Mouse (Mus musculus) heart, adult 2 months (tissue): ENCODE measurements around the gene Ldhc. TPM values are rescaled to one million over a fixed set of nuclear protein-coding genes. Genes with fewer than 3 reads are reported as not detected.
A peak's percentile ranks its signal among the peaks of the same experiment; 100 is the strongest.

Experiments used
- DNase-seq, 2 experiments: peaks; one replicate each; pipeline ENCODE4 v3.0.0; 2021
- H3K27ac ChIP-seq: fragments of 200-600 bp; 2 replicates; pipeline ENCODE4 v1.8.1; 2022
- H3K27me3 ChIP-seq: fragments of 200-500 bp; 2 replicates; pipeline ENCODE4 v1.6.1; 2012; ENCODE audit warnings: mild to moderate bottlenecking, low read length, inconsistent platforms, mixed read lengths; ENCODE audit not compliant: control insufficient read depth, insufficient read depth
- H3K36me3 ChIP-seq: fragments of 200-500 bp; 2 replicates; pipeline ENCODE4 v1.6.1; 2012; ENCODE audit warnings: low read length, inconsistent platforms; ENCODE audit not compliant: control insufficient read depth, insufficient read depth
- H3K4me1 ChIP-seq: fragments of 200-500 bp; 2 replicates; pipeline ENCODE4 v1.6.1; 2011; ENCODE audit warnings: low read length; ENCODE audit not compliant: control insufficient read depth, insufficient read depth
- H3K4me3 ChIP-seq: fragments of 200-600 bp; 2 replicates; pipeline ENCODE4 v1.8.1; 2022
- H3K79me2 ChIP-seq: fragments of 200-500 bp; replicated peaks from 2 replicates; pipeline ENCODE4 v1.6.1; 2012; ENCODE audit warnings: mild to moderate bottlenecking, inconsistent platforms, low read length, moderate library complexity, mixed read lengths; ENCODE audit not compliant: control insufficient read depth, insufficient read depth
- H3K9ac ChIP-seq: fragments of 200-500 bp; 2 replicates; pipeline ENCODE4 v1.6.1; 2012; ENCODE audit warnings: low read depth, mild to moderate bottlenecking, control low read depth, inconsistent platforms, low read length, mixed read lengths
- CTCF ChIP-seq: fragments of 200-600 bp; IDR thresholded peaks from 2 replicates; pipeline ENCODE4 v1.8.1; 2022; ENCODE audit warnings: antibody characterized with exemption, mild to moderate bottlenecking, moderate library complexity
- EP300 ChIP-seq: fragments of 200-500 bp; IDR thresholded peaks from 2 replicates; pipeline ENCODE4 v1.6.1; 2011; ENCODE audit warnings: low read depth, low read length, control low read depth; ENCODE audit not compliant: insufficient read depth
- POLR2A ChIP-seq: fragments of 200-500 bp; IDR thresholded peaks from 2 replicates; pipeline ENCODE4 v1.6.1; 2011; ENCODE audit warnings: mild to moderate bottlenecking, low read depth, low read length, control low read depth; ENCODE audit not compliant: insufficient read depth
- WGBS: fragments of 180-500 bp; shearing (Covaris S2); methylation state at CpG from one replicate; pipeline ENCODE4 v1.1.7; 2018; 5-methylcytosine and 5-hydroxymethylcytosine counted together
- intact Hi-C: fragments of 180-260 bp; cut with DNase I; formaldehyde crosslinking; loops from one replicate; pipeline ENCODE4 v1.15.1; 2025
- polyA plus RNA-seq: library from polyadenylated mRNA; depleted of rRNA; stranded (reverse); fragments of >200 nt; gene quantifications from 2 replicates; pipeline ENCODE4 v1.2.3, GENCODE M21; 2012
- total RNA-seq, 2 experiments: library from RNA; stranded (reverse); gene quantifications; 2 replicates each; pipeline ENCODE4 v1.2.3; 2021

Ldhc gene
- total and polyA plus RNA-seq, 3 experiments = 1.1 TPM; not detected in 2

- H3K36me3 ChIP-seq = peaks cover 7% of the 10 kb centered on the region
- intact Hi-C loops = loop anchor here (5.0 kb wide), 1 partner anchor 36 kb away; no protein-coding TSS in a partner anchor
- H3K4me3 ChIP-seq = no peak overlapping the region
- no peak for DNase-seq
- no peak for TF ChIP-seq POLR2A
- TF ChIP-seq CTCF = no peak
- TF ChIP-seq EP300 = no peak
- no peak overlapping the region for H3K27ac ChIP-seq
- H3K79me2 ChIP-seq = no peaks in the 10 kb centered on the region
- WGBS = 82% methylated on average over 9 of the region's 9 CpGs
- no peak overlapping the region for H3K9ac ChIP-seq
- no peaks in the 10 kb centered on the region for H3K4me1 ChIP-seq
- H3K27me3 ChIP-seq = no peaks in the 10 kb centered on the region
Observed at GRCm38 (mm10) chr7:46853365-46853764, 7.6 kb upstream of the Ldhc start.

GRCm38 (mm10) chr7:46855866-46856560 lies 5.0 kb upstream of the Ldhc start:
- H3K27ac ChIP-seq = no peak overlapping the region
- no peaks in the 10 kb centered on the region for H3K4me1 ChIP-seq
- H3K27me3 ChIP-seq = no peaks in the 10 kb centered on the region
- no peak for TF ChIP-seq EP300
- peak; percentile 27; the same call in 1 of the 2 replicates for TF ChIP-seq CTCF
- no peak for DNase-seq
- H3K36me3 ChIP-seq = no peaks in the 10 kb centered on the region; the same call in 1 of the 2 replicates
- 62% methylated on average over 7 of the region's 7 CpGs for WGBS
- H3K9ac ChIP-seq = no peak overlapping the region
- H3K4me3 ChIP-seq = no peak overlapping the region
- no peaks in the 10 kb centered on the region for H3K79me2 ChIP-seq
- intact Hi-C loops = no loop called here

- Histone ChIP-seq H3K27me3 (no peaks in the 10 kb centered on the region), H3K27ac (no peak overlapping the region), H3K79me2 (no peaks in the 10 kb centered on the region), H3K9ac (no peak overlapping the region), H3K4me3 (no peak overlapping the region), H3K4me1 (no peaks in the 10 kb centered on the region), H3K36me3 (no peaks in the 10 kb centered on the region; the same call in 1 of the 2 replicates)
- intact Hi-C loops = no loop called here
- DNase-seq = no peak
- 78% methylated on average over 9 of the region's 9 CpGs for WGBS
- TF ChIP-seq POLR2A = no peak
- TF ChIP-seq EP300 = no peak
- no peak for TF ChIP-seq CTCF
Observed at GRCm38 (mm10) chr7:46857436-46857835, 3.6 kb upstream of the Ldhc start.

- intact Hi-C loops = no loop called here
- WGBS = 68% methylated on average over 6 of the region's 6 CpGs
- TF ChIP-seq EP300 (no peak), POLR2A (no peak), CTCF (no peak)
Observed at GRCm38 (mm10) chr7:46859031-46859430, 2.0 kb upstream of the Ldhc start.

GRCm38 (mm10) chr7:46871988-46872387 lies 11.0 kb downstream of the Ldhc start:
- Histone ChIP-seq H3K79me2 (no peaks in the 10 kb centered on the region), H3K27ac (no peak overlapping the region), H3K27me3 (no peaks in the 10 kb centered on the region), H3K9ac (no peak overlapping the region), H3K4me1 (no peaks in the 10 kb centered on the region), H3K4me3 (no peak overlapping the region), H3K36me3 (no peaks in the 10 kb centered on the region)
- intact Hi-C loops = no loop called here
- no peak for DNase-seq
- TF ChIP-seq EP300 (no peak), CTCF (no peak), POLR2A (no peak)
- 49% methylated on average over 4 of the region's 4 CpGs for WGBS

More at GRCm38 (mm10) chr7:46859031-46859430, 2.0 kb upstream of the Ldhc start:
- Histone ChIP-seq H3K79me2 (no peaks in the 10 kb centered on the region), H3K4me3 (no peak overlapping the region), H3K9ac (no peak overlapping the region), H3K27ac (no peak overlapping the region), H3K4me1 (no peaks in the 10 kb centered on the region), H3K36me3 (no peaks in the 10 kb centered on the region), H3K27me3 (no peaks in the 10 kb centered on the region)
- DNase-seq = no peak

- H3K9ac ChIP-seq = no peak overlapping the region
- no peak overlapping the region for H3K27ac ChIP-seq
- H3K79me2 ChIP-seq = no peaks in the 10 kb centered on the region
- H3K27me3 ChIP-seq = no peaks in the 10 kb centered on the region
- no peaks in the 10 kb centered on the region for H3K36me3 ChIP-seq
- intact Hi-C loops = no loop called here
- WGBS = 63% methylated on average over 4 of the region's 4 CpGs
- no peaks in the 10 kb centered on the region for H3K4me1 ChIP-seq
- TF ChIP-seq EP300 (no peak), CTCF (no peak), POLR2A (no peak)
- no peak for DNase-seq
- H3K4me3 ChIP-seq = no peak overlapping the region
Observed at GRCm38 (mm10) chr7:46876841-46877240, 15.8 kb downstream of the Ldhc start.
